14 mouse cellular contexts compared by ENCODE assay signal in genomic region chr19:43995427-43995826, GRCm38 (mm10). TPM values are rescaled to one million over a fixed set of nuclear protein-coding genes. Genes with fewer than 3 reads are reported as not detected.
"Had no signal": no experiment of that assay in that cellular context is flagged by ENCODE, and none has a peak within 500 bp of the region (broad histone marks: within the 10 kb centered on the region; RNA-seq: fewer than 3 reads in every experiment).

No protein-coding gene starts in this region.

- H3K4me2 ChIP-seq: kidney, embryonic 15.5 days; liver, embryonic 11.5 days; liver, embryonic 15.5 days; midbrain, embryonic 12.5 days had no signal

- H3K36me3 ChIP-seq: kidney, embryonic 15.5 days; limb, embryonic 10.5 days; liver, embryonic 15.5 days; midbrain, embryonic 12.5 days had no signal

- H3K9ac ChIP-seq: kidney, embryonic 15.5 days; liver, embryonic 15.5 days; midbrain, embryonic 12.5 days had no signal

- DNase-seq: kidney, adult 2 months; kidney, postnatal 14 days; right cerebral cortex, adult 18-20 months; right cerebral cortex, postnatal 25 days; thymus, postnatal 4 days had no signal

- H3K4me3 ChIP-seq: kidney, embryonic 15.5 days; left cerebral cortex, adult 2 months; limb, embryonic 10.5 days; liver, embryonic 15.5 days; midbrain, embryonic 12.5 days had no signal

- H3K9me3 ChIP-seq: kidney, embryonic 15.5 days; limb, embryonic 10.5 days; liver, embryonic 15.5 days; midbrain, embryonic 12.5 days had no signal

- H3K27me3 ChIP-seq: kidney, embryonic 15.5 days; liver, embryonic 15.5 days; midbrain, embryonic 12.5 days had no signal

- H3K4me1 ChIP-seq: kidney, embryonic 15.5 days; limb, embryonic 10.5 days; midbrain, embryonic 12.5 days had no signal

- H3K27ac ChIP-seq: kidney, embryonic 15.5 days; left cerebral cortex, adult 2 months; limb, embryonic 10.5 days; liver, embryonic 15.5 days; midbrain, embryonic 12.5 days had no signal

- ATAC-seq: intestine, embryonic 16.5 days; midbrain, embryonic 16.5 days had no signal

RNA-seq across cellular contexts. Expression of gene Cpn1, which starts 9.1 kb away (rescaled TPM):
- polyA plus RNA-seq: limb, embryonic 10.5 days had no signal

RNA-seq across cellular contexts. Expression of gene Cyp2c23, which starts 33.6 kb away (rescaled TPM):
- polyA plus RNA-seq: limb, embryonic 10.5 days; midbrain, embryonic 12.5 days; midbrain, embryonic 16.5 days; neural tube, embryonic 14.5 days had no signal
